In the genomic region with DNA sequence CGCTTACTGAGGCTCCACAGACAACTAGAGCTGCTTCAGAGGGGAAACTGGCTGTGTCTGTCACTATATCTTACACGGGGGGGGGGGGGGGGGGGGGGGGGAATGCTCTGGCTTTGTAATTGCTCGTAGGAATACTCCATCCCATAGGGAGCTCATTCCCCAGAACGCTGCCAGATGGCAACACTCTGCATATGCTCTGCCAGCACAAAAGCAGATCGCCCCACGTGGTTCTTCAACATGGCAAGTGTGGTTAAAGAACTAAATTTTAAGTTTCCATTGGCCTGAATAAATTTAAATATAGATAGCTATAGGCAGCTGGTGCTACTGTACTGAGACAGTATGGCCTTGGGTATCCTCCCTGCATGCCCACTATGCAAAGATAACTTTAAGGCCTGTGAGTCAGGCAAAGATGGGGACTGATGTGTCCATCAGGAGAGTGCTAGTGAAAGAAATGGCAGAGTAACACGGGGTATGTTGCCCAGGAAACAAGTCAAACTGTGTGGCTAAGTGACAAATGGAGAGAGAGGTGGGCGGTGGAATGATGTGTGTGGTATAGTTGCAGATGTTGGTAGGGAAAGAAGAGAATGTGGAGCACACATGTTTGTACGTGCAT, we compare ENCODE assay signal across 10 mouse cellular contexts. TPM values are rescaled to one million over a fixed set of nuclear protein-coding genes. Genes with fewer than 3 reads are reported as not detected.
DNase-seq lines count a peak whose midpoint lies in the region; ATAC-seq and TF ChIP-seq lines count a peak whose summit lies in the region.
"Had no signal": no experiment of that assay in that cellular context is flagged by ENCODE, and none has a peak within 500 bp of the region (broad histone marks: within the 10 kb centered on the region; RNA-seq: fewer than 3 reads in every experiment).

No protein-coding gene starts in this region.

- 0 out of 2 replicates have a peak overlapping the region, but pooled peaks have one; percentile 15 for H3K27ac ChIP-seq in forebrain, embryonic 10.5 days
- H3K27ac ChIP-seq in hindbrain, postnatal 0 days, result no peak overlapping the region
- 0 out of 2 replicates have a peak overlapping the region, but pooled peaks have one; percentile 3 for H3K27ac ChIP-seq in midbrain, embryonic 14.5 days (replicated peaks; ENCODE audit: low read depth, low read length)
- H3K27ac ChIP-seq: limb, embryonic 13.5 days had no signal

- WGBS in forebrain, embryonic 10.5 days, result 58% methylated on average over 8 of the region's 9 CpGs
- WGBS in hindbrain, postnatal 0 days, result 27% methylated on average over 8 of the region's 9 CpGs
- 39% methylated on average over 9 of the region's 9 CpGs for WGBS in midbrain, embryonic 14.5 days

- peak; percentile 19 for DNase-seq in heart, postnatal 4 days
- DNase-seq in heart, adult 11 months, result no peak
- DNase-seq in forebrain, embryonic 10.5 days (ENCODE audit: extremely low spot score, low spot score), result no peak
- DNase-seq in hindbrain, postnatal 0 days (ENCODE audit: low spot score), result peak; percentile 65
- peak; percentile 62 for DNase-seq in midbrain, embryonic 14.5 days
- DNase-seq in thymus, postnatal 0 days (ENCODE audit: low spot score), result no peak
- DNase-seq in lung, postnatal 4 days, result no peak
- no peak for DNase-seq in lung, postnatal 36 days

- peak; percentile 64 for ATAC-seq in hindbrain, postnatal 0 days
- ATAC-seq in midbrain, embryonic 14.5 days (ENCODE audit: low FRiP score, low TSS enrichment), result peak; percentile 51

- peaks cover 18% of the 10 kb centered on the region for H3K4me1 ChIP-seq in forebrain, embryonic 10.5 days
- 0 out of 2 replicates have a peak, but pooled peaks cover 3% of the 10 kb centered on the region for H3K4me1 ChIP-seq in hindbrain, postnatal 0 days (ENCODE audit: insufficient read depth, low read length)
- peaks cover 11% of the 10 kb centered on the region; the same call in 1 of the 2 replicates for H3K4me1 ChIP-seq in midbrain, embryonic 14.5 days (ENCODE audit: control insufficient read depth, insufficient read depth, low read length)

- no peak for TF ChIP-seq CTCF in hindbrain, postnatal 0 days (IDR thresholded peaks at IDR 0.05; ENCODE audit: low read depth)

- no peak overlapping the region for H3K4me2 ChIP-seq in hindbrain, postnatal 0 days (ENCODE audit: low read depth, low read length)
- no peak overlapping the region for H3K4me2 ChIP-seq in midbrain, embryonic 14.5 days (ENCODE audit: low read length)
- H3K4me2 ChIP-seq: limb, embryonic 13.5 days had no signal

- peaks cover 22% of the 10 kb centered on the region for H3K27me3 ChIP-seq in forebrain, embryonic 10.5 days (ENCODE audit: poor library complexity, severe bottlenecking)
- no peaks in the 10 kb centered on the region for H3K27me3 ChIP-seq in hindbrain, postnatal 0 days (ENCODE audit: insufficient read depth, low read length)
- no peaks in the 10 kb centered on the region for H3K27me3 ChIP-seq in midbrain, embryonic 14.5 days (ENCODE audit: control insufficient read depth, insufficient read depth, low read length)
- H3K27me3 ChIP-seq: CH12.LX; limb, embryonic 13.5 days had no signal

- no peak overlapping the region for H3K9ac ChIP-seq in hindbrain, postnatal 0 days (replicated peaks; ENCODE audit: low read length)
- no peak overlapping the region for H3K9ac ChIP-seq in midbrain, embryonic 14.5 days (replicated peaks; ENCODE audit: low read length)
- H3K9ac ChIP-seq: limb, embryonic 13.5 days had no signal

- H3K9me3 ChIP-seq in forebrain, embryonic 10.5 days, result no peaks in the 10 kb centered on the region
- H3K9me3 ChIP-seq in hindbrain, postnatal 0 days (ENCODE audit: low read length), result no peaks in the 10 kb centered on the region
- H3K9me3 ChIP-seq in midbrain, embryonic 14.5 days (ENCODE audit: control insufficient read depth, low read length), result no peaks in the 10 kb centered on the region
- H3K9me3 ChIP-seq: limb, embryonic 13.5 days had no signal

- no peak overlapping the region for H3K4me3 ChIP-seq in forebrain, embryonic 10.5 days
- no peak overlapping the region for H3K4me3 ChIP-seq in hindbrain, postnatal 0 days (ENCODE audit: low read length)
- H3K4me3 ChIP-seq in midbrain, embryonic 14.5 days (replicated peaks; ENCODE audit: low read depth, low read length), result no peak overlapping the region
- H3K4me3 ChIP-seq: limb, embryonic 13.5 days had no signal

- peaks cover 14% of the 10 kb centered on the region for H3K36me3 ChIP-seq in forebrain, embryonic 10.5 days (replicated peaks)
- no peaks in the 10 kb centered on the region for H3K36me3 ChIP-seq in hindbrain, postnatal 0 days (ENCODE audit: insufficient read depth, low read length)
- H3K36me3 ChIP-seq in midbrain, embryonic 14.5 days (ENCODE audit: control insufficient read depth, insufficient read depth, low read length), result peaks cover 3% of the 10 kb centered on the region; the same call in 1 of the 2 replicates

RNA-seq across cellular contexts. Expression of a gene that starts 14.6 kb away (rescaled TPM):
- total RNA-seq in heart, postnatal 4 days (2021), result 10 to 100 TPM; 43.4 to 45.1 TPM
- 85.9 and 86.2 TPM in 2 replicates for polyA plus RNA-seq in forebrain, embryonic 10.5 days (2016; fragmentation: Nextera tagmentation; extraction: Ambion mirVana)
- 23.3 and 26.7 TPM in 2 replicates for total RNA-seq in hindbrain, postnatal 0 days (2014; rRNA removed)
- polyA plus RNA-seq in hindbrain, postnatal 0 days (2015; fragmentation: Nextera tagmentation; extraction: Ambion mirVana), result 71.2 and 71.4 TPM in 2 replicates
- polyA plus RNA-seq in midbrain, embryonic 14.5 days (2014; fragmentation: Nextera tagmentation; extraction: Ambion mirVana), result 55.9 and 60.6 TPM in 2 replicates
- 87.7 and 89.1 TPM in 2 replicates for polyA plus RNA-seq in thymus, postnatal 0 days (2015; fragmentation: Nextera tagmentation; extraction: Ambion mirVana)

RNA-seq across cellular contexts. Expression of a gene that starts 15.0 kb away (rescaled TPM):
- total RNA-seq in heart, postnatal 4 days (2021), result 10 to 100 TPM; 45.5 to 54.2 TPM
- 87.0 and 90.5 TPM in 2 replicates for polyA plus RNA-seq in forebrain, embryonic 10.5 days (2016; fragmentation: Nextera tagmentation; extraction: Ambion mirVana)
- 48.8 and 56.8 TPM in 2 replicates for total RNA-seq in hindbrain, postnatal 0 days (2014; rRNA removed)
- polyA plus RNA-seq in hindbrain, postnatal 0 days (2015; fragmentation: Nextera tagmentation; extraction: Ambion mirVana), result 60.6 and 63.4 TPM in 2 replicates
- 64.0 and 74.8 TPM in 2 replicates for polyA plus RNA-seq in midbrain, embryonic 14.5 days (2014; fragmentation: Nextera tagmentation; extraction: Ambion mirVana)
- 84.2 and 88.0 TPM in 2 replicates for polyA plus RNA-seq in thymus, postnatal 0 days (2015; fragmentation: Nextera tagmentation; extraction: Ambion mirVana)

RNA-seq across cellular contexts. Expression of a gene that starts 49.1 kb away (rescaled TPM):
- total RNA-seq in heart, postnatal 4 days (2021), result 1 to 10 TPM; 6.1 to 8.6 TPM
- polyA plus RNA-seq in forebrain, embryonic 10.5 days (2016; fragmentation: Nextera tagmentation; extraction: Ambion mirVana), result 23.4 and 24.2 TPM in 2 replicates
- total RNA-seq in hindbrain, postnatal 0 days (2014; rRNA removed), result 10.4 and 13.6 TPM in 2 replicates
- 6.4 and 6.9 TPM in 2 replicates for polyA plus RNA-seq in hindbrain, postnatal 0 days (2015; fragmentation: Nextera tagmentation; extraction: Ambion mirVana)
- 12.3 and 14.9 TPM in 2 replicates for polyA plus RNA-seq in midbrain, embryonic 14.5 days (2014; fragmentation: Nextera tagmentation; extraction: Ambion mirVana)
- 21.4 and 22.5 TPM in 2 replicates for polyA plus RNA-seq in thymus, postnatal 0 days (2015; fragmentation: Nextera tagmentation; extraction: Ambion mirVana)

Comparison
In these comparisons a context has a peak if more than half of its experiments do, and no peak if none do; other contexts are left out.
1. DNase-seq: peak in heart, postnatal 4 days (single experiment), hindbrain, postnatal 0 days (single experiment) and midbrain, embryonic 14.5 days (single experiment); none in heart, adult 11 months (single experiment), forebrain, embryonic 10.5 days (single experiment), thymus, postnatal 0 days (single experiment), lung, postnatal 4 days (0 of 2) and lung, postnatal 36 days (single experiment).